Mouse (Mus musculus): ENCODE data around the gene Srebf2.
A peak's percentile ranks its signal among the peaks of the same experiment; 100 is the strongest.
"Not testable (repeated sequence)": the region's sequence is repeated elsewhere in the genome, so short reads cannot be mapped to it uniquely, and the experiment has no call there.

Srebf2 gene

GRCm38 (mm10) chr15:82230098-82230611, 83.2 kb downstream of the Srebf2 start:
- no peak for DNase-seq

DNA sequence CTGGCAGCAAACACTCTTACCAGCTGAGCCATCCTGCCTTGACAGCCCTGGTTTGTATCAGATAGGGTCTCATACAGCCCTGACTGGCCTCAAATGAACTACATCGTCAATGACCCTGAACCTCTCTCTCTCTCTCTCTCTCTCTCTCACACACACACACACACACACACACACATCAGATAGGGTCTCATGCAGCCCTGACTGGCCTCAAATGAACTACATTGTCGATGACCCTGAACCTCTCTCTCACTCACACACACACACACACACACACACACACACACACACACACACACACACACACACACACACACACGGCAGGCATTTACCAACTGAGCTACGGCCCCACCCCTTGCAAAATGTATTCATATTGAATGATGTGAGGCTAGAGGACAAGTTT, 84.1 kb downstream of the Srebf2 start:
- no peak for DNase-seq

GRCm38 (mm10) chr15:82231591-82232378, 84.8 kb downstream of the Srebf2 start:
- DNase-seq: no peak

DNA sequence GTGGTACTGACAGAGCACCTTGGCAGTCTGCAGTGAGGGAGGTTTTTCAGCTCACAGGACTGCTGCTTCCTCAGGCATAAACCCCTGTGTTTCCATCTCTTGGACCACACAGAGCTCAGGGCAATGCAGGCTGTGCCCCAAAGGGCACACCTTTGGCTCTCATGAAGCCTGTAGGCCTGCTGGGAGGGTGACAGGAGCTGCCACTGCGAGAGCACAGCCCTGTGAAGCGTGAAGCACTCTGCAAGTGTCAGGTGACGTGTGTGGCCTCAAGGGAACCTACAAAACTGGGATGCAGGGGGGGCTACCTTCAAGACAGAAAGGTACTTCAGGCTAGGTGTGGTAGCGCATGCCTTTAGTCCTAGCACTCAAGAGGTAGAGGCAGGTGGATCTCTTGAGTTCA, 85.7 kb downstream of the Srebf2 start:
- DNase-seq: no peak

DNA sequence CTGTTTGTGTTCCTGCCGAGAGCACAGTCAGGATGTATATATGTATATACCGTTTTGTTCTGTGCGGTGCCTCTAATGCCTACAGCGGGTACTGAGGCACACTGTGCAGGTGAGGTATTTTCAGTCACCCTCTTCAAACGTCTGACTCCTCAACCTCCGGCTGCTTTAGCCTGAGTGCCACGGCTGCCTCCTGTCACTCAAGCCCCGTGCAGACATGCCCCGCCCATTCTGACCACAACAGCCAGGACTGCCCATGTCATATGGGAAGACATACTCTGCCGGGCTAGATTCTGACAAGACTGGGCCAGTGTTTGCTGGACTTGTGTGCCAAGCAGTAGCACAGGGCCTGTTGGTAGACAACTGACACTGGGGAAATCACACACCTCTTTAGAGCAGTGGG, 88.7 kb downstream of the Srebf2 start:
- no peak for DNase-seq

DNA sequence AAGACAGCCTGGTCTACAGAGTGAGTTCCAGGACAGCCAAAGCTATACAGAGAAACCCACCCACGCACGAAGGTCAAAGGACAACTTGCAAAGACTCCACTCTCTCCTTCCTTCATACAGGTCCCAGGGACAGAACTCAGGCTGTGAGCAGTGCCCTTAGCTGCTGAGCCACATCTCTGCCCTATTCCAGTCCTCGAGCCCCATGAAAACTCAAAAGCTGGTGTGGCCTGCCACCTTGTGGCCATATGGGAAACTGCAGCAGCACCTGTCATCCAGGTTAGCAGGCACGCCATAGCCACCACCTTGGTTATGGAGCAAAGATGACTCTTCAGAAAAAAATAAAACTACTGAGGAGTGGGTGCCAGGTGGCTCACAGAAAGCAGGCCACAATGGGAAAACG, 89.6 kb downstream of the Srebf2 start:
- peak; percentile 87 for DNase-seq

GRCm38 (mm10) chr15:82243311-82243710, 96.3 kb downstream of the Srebf2 start:
- DNase-seq: no peak

- DNase-seq: no peak
Measured at GRCm38 (mm10) chr15:82243742-82244114, 96.7 kb downstream of the Srebf2 start.

DNA sequence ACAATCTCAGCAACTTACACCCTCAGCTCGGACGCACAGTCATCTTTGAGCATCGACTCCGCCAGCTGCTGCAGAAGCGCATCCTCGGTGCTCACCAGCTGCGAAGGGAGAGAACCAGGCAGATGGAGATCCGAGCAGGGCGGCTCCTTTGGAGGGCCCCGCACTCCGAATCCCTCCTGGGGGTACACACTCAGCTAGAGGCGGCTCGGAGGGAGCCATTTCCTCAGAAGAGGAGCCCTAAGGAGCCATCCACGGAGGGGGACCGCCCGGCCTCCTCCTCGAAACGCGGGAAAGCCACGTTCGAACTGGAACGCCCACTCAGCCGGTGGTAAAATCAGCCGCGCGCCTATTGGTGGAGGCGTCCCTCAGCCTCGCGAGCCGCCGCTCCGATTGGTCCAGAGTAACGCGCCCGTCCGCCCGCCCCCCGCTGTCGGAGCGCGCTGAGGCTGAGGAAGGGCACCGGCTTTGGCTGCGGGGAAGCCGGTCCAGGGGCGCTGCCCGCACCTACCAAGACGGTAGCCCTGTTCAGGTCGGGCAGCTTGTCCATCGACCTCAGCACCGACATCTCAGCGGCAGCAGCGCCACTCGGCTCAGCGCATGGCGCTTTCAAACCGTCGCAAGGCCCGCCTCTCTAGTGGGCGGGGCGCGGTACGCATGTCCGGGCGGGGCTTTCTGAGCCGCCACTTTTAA, 97.3 kb downstream of the Srebf2 start, which contains the start of gene Cenpm:
Gene Cenpm, minus strand, starts transcription at position 634 of the 690 bp plus-strand sequence.
- peak; percentile 90 for DNase-seq

GRCm38 (mm10) chr15:82244805-82245161, 97.8 kb downstream of the Srebf2 start:
- DNase-seq: not testable (repeated sequence)

- DNase-seq: no peak
Measured at GRCm38 (mm10) chr15:82247131-82247776, 100.3 kb downstream of the Srebf2 start.

- no peak for DNase-seq
Measured at GRCm38 (mm10) chr15:82251579-82251978, 104.6 kb downstream of the Srebf2 start.

DNA sequence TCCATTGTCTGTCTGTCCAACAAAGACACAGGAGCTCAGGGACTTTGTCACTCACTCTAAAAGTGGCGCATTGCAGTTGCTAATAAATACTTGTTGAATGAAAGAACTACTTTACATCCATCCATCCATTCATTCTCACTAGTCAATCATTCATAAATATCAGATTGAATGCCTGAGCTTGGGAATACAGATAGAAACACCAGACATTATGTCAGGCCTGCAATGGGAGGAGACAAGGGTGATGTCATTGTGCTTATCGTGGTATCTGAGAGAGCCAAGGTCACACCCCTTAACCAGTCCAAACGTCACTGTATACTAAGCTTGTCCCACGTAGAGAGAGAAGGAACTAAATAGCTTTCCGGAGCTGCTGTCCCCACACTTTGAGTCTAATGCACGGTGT, 105.1 kb downstream of the Srebf2 start, which contains the start of gene 1500009C09Rik:
Gene 1500009C09Rik, plus strand, starts transcription at position 301 of the 400 bp plus-strand sequence.
- DNase-seq: no peak
